Mouse (Mus musculus) liver, embryonic 12.5 days (tissue): ENCODE data around the gene Vwa3a. TPM values are rescaled to one million over a fixed set of nuclear protein-coding genes. Genes with fewer than 3 reads are reported as not detected.

Source experiments
- ATAC-seq: fragments of 200-750 bp; cut with Nextera tagmentation; 2 replicates; pipeline ENCODE4 v1.8.0; 2017; ENCODE audit warnings: moderate number of reproducible peaks, mild to moderate bottlenecking, moderate library complexity
- H3K27ac ChIP-seq: fragments of 300-500 bp; sonication (generic); 2 replicates; pipeline ENCODE4 v1.5.1; 2016; ENCODE audit warnings: mild to moderate bottlenecking
- H3K27me3 ChIP-seq: fragments of 300-500 bp; sonication (generic); replicated peaks from 2 replicates; pipeline ENCODE4 v1.6.1; 2016; ENCODE audit warnings: mild to moderate bottlenecking, moderate library complexity
- H3K36me3 ChIP-seq: fragments of 300-500 bp; sonication (generic); 2 replicates; pipeline ENCODE4 v1.6.1; 2016; ENCODE audit warnings: mild to moderate bottlenecking, moderate library complexity
- H3K4me1 ChIP-seq: fragments of 300-500 bp; sonication (generic); 2 replicates; pipeline ENCODE4 v1.6.1; 2016
- H3K4me2 ChIP-seq: fragments of 300-500 bp; sonication (generic); 2 replicates; pipeline ENCODE4 v1.6.1; 2016; ENCODE audit warnings: mild to moderate bottlenecking, moderate library complexity
- H3K4me3 ChIP-seq: fragments of 300-500 bp; sonication (generic); 2 replicates; pipeline ENCODE4 v1.5.1; 2016; ENCODE audit warnings: mild to moderate bottlenecking, moderate library complexity
- H3K9ac ChIP-seq: fragments of 300-500 bp; sonication (generic); 2 replicates; pipeline ENCODE4 v1.6.1; 2016; ENCODE audit warnings: mild to moderate bottlenecking, moderate library complexity
- H3K9me3 ChIP-seq: fragments of 300-500 bp; sonication (generic); replicated peaks from 2 replicates; pipeline ENCODE4 v1.6.1; 2016; ENCODE audit warnings: mild to moderate bottlenecking, moderate library complexity
- WGBS: fragments of 180-500 bp; shearing (Covaris S2); methylation state at CpG from one replicate; pipeline ENCODE4 v1.1.7; 2016; ENCODE audit not compliant: insufficient replicate concordance; 5-methylcytosine and 5-hydroxymethylcytosine counted together
- polyA plus RNA-seq: library from polyadenylated mRNA; unstranded; fragments of >200 nt; fragmentation: Nextera tagmentation; extraction: Ambion mirVana; gene quantifications from 2 replicates; pipeline ENCODE4 v1.2.1, GENCODE M21; 2016

Vwa3a gene
- polyA plus RNA-seq, 1 experiment from 2014 or later = not detected

DNA sequence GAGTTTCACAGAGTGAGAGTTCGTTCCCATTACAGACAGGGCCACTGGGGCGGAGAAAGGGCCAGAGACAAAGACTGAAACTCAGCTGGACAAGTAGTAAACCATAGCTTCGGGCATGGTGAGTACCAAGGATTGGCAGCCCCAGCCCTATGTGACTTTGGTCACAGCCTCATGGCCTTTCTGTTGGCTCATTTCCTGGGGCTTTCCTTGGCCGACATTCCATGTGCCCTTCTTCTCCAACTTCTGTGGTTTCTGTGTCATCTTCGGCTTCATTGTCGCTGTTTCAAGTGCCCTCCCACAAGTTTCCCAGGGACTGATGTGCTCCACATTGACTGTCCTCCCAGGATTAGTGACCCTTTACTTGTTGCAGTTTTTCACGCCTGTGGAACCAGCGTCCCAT, 17.7 kb upstream of the Vwa3a start:
- no peak for ATAC-seq
- Histone ChIP-seq H3K9ac (no peak overlapping the region), H3K27ac (no peak overlapping the region), H3K9me3 (no peaks in the 10 kb centered on the region), H3K4me1 (peaks cover 9% of the 10 kb centered on the region; the same call in 1 of the 2 replicates), H3K4me2 (no peak overlapping the region), H3K4me3 (no peak overlapping the region), H3K27me3 (no peaks in the 10 kb centered on the region), H3K36me3 (peaks cover 14% of the 10 kb centered on the region; the same call in 1 of the 2 replicates)
- 84% methylated on average over 8 of the region's 8 CpGs for WGBS

DNA sequence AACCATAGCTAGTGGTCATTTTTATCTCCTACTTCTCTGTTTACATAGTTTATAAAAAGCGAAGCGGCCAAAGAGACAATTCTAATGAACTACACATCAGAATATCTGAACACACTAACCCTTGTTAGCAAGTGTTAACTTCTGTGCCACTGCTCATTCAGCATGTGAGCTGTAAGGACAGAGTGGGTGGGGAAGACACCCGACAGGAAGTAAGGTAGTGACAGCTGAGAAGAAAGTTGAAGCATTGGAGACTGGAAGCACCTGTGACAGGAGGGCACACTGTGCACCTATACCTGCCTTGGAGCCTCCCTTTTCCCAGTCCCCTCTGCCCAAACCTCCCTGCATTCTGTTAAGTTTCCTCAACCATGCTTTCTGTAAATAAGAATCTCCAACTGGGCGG, 17.1 kb upstream of the Vwa3a start:
- no peak overlapping the region for H3K27ac ChIP-seq

GRCm38 (mm10) chr7:120722839-120723278, 16.3 kb upstream of the Vwa3a start:
- peaks cover 9% of the 10 kb centered on the region; the same call in 1 of the 2 replicates for H3K4me1 ChIP-seq
- H3K9me3 ChIP-seq = no peaks in the 10 kb centered on the region
- no peaks in the 10 kb centered on the region for H3K27me3 ChIP-seq
- no peak overlapping the region for H3K4me3 ChIP-seq
- peaks cover 17% of the 10 kb centered on the region for H3K36me3 ChIP-seq
- H3K27ac ChIP-seq = no peak overlapping the region
- 83% methylated on average over 8 of the region's 8 CpGs for WGBS
- no peak overlapping the region for H3K9ac ChIP-seq
- H3K4me2 ChIP-seq = no peak overlapping the region
- ATAC-seq = no peak

More for the DNA sequence above, 17.1 kb upstream of the Vwa3a start:
- Histone ChIP-seq H3K4me3 (no peak overlapping the region), H3K9ac (no peak overlapping the region), H3K27me3 (no peaks in the 10 kb centered on the region), H3K4me2 (no peak overlapping the region), H3K36me3 (peaks cover 15% of the 10 kb centered on the region; the same call in 1 of the 2 replicates), H3K4me1 (peaks cover 9% of the 10 kb centered on the region; the same call in 1 of the 2 replicates), H3K9me3 (no peaks in the 10 kb centered on the region)
- no peak for ATAC-seq
- 80% methylated on average over 4 of the region's 4 CpGs for WGBS

DNA sequence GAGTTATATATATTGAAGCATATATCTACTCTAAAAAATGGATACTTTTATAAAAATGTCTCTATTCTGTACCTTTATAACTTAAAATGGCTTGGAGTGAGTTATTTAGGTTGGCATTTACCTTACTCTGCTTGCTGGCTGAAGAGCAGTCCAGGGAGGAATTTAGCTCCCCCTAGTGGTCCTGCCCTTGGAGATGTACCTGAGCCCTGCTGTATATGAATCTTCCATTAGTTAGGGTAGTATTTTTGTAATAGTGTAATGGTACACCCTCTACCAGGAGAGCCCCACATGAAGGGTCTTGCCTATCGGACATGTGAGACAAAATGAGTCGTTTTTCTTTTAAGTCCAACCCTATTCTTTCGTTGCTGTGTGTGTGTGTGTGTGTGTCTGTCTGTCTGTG, 11.5 kb upstream of the Vwa3a start:
- no peak overlapping the region for H3K4me3 ChIP-seq
- WGBS = 79% methylated on average over 3 of the region's 3 CpGs
- no peak overlapping the region for H3K4me2 ChIP-seq
- H3K4me1 ChIP-seq = peaks cover 30% of the 10 kb centered on the region
- no peak overlapping the region for H3K27ac ChIP-seq
- no peak overlapping the region for H3K9ac ChIP-seq
- no peaks in the 10 kb centered on the region for H3K27me3 ChIP-seq
- peaks cover 26% of the 10 kb centered on the region for H3K36me3 ChIP-seq
- H3K9me3 ChIP-seq = no peaks in the 10 kb centered on the region
- ATAC-seq = 0 out of 2 replicates have a peak, but pooled peaks have one; percentile 51

DNA sequence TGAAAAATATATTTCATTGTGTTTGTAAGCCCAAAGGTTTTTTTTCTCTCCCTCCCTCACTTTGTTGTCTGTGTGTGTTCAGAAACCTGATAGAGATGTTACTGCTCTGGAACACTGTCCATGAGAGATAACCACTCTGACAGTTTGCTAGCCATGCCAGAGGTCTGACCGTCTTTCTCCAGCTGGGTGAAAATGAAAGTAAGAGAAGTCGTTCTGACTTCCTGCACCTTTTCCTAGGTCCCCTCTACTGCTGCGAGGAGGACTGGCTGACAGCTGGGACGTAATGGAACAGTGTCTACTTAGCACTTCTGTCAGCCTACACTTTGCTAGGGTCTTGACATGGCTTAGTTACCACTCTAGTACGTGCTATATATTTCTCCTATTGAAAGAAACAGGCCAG, 9.5 kb upstream of the Vwa3a start:
- Histone ChIP-seq H3K9me3 (no peaks in the 10 kb centered on the region), H3K36me3 (peaks cover 30% of the 10 kb centered on the region), H3K4me3 (peak overlapping the region; percentile 44), H3K4me2 (peak overlapping the region; percentile 74), H3K4me1 (peaks cover 27% of the 10 kb centered on the region), H3K9ac (peak overlapping the region; percentile 58), H3K27me3 (no peaks in the 10 kb centered on the region), H3K27ac (peak overlapping the region; percentile 85)
- peak; percentile 92 for ATAC-seq
- WGBS = 36% methylated on average over 5 of the region's 5 CpGs

DNA sequence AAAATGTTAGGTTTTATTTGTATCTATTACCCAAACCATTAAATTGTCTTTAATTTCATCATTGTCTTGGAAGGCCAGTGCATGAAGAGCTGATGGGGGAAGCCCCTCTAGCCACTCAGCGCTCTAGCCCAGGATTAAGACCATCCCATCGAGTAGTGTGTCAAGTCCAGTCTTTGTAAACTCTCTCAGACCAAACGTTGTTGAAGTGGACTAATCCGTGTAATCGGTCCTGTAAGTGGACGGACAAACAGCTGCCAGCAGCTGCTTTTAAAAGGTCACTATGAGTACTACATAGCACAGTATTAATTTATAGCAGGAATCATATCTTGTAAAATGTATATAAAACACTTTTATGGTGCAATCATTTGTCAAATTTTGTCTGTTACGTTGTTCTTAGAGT, 6.2 kb upstream of the Vwa3a start:
- no peak overlapping the region for H3K4me2 ChIP-seq
- peaks cover 22% of the 10 kb centered on the region for H3K36me3 ChIP-seq
- H3K27ac ChIP-seq = no peak overlapping the region
- H3K9ac ChIP-seq = no peak overlapping the region
- 83% methylated on average over 7 of the region's 7 CpGs for WGBS
- no peak for ATAC-seq
- no peak overlapping the region for H3K4me3 ChIP-seq
- H3K27me3 ChIP-seq = no peaks in the 10 kb centered on the region
- H3K4me1 ChIP-seq = peaks cover 21% of the 10 kb centered on the region
- no peaks in the 10 kb centered on the region for H3K9me3 ChIP-seq

DNA sequence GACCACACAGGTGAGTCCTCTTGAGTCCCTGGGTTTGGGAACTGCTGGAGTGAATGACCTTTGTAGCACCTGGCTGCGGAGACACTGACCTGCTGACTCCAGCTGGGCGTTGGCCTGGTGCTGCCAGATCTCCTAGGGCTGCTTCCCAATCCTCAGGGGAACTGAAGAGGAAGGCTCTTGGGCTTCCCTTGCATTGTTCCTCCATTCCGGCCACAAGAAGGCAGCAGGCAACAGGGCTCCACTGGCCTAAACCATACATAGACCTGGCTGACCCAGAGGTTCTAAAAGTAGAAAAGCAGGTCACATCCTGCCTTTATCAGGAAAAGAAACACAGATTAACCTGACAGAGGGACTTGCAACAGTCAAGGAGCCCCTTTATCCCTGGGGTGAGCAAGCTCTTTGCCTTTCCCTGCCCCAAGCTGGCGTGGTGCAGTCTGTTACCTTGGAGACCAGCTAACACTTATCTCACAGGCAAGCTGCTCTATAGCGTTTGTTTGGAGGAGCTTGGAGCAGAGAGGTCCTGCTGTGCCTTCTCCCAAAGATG, 512 bp downstream of the Vwa3a start:
- Histone ChIP-seq H3K4me1 (no peaks in the 10 kb centered on the region), H3K27me3 (peaks cover 20% of the 10 kb centered on the region), H3K9ac (no peak overlapping the region), H3K4me3 (no peak overlapping the region), H3K4me2 (no peak overlapping the region), H3K27ac (no peak overlapping the region), H3K9me3 (no peaks in the 10 kb centered on the region), H3K36me3 (peaks cover 2% of the 10 kb centered on the region; the same call in 1 of the 2 replicates)
- no peak for ATAC-seq
- WGBS = 19% methylated on average over 5 of the region's 5 CpGs

DNA sequence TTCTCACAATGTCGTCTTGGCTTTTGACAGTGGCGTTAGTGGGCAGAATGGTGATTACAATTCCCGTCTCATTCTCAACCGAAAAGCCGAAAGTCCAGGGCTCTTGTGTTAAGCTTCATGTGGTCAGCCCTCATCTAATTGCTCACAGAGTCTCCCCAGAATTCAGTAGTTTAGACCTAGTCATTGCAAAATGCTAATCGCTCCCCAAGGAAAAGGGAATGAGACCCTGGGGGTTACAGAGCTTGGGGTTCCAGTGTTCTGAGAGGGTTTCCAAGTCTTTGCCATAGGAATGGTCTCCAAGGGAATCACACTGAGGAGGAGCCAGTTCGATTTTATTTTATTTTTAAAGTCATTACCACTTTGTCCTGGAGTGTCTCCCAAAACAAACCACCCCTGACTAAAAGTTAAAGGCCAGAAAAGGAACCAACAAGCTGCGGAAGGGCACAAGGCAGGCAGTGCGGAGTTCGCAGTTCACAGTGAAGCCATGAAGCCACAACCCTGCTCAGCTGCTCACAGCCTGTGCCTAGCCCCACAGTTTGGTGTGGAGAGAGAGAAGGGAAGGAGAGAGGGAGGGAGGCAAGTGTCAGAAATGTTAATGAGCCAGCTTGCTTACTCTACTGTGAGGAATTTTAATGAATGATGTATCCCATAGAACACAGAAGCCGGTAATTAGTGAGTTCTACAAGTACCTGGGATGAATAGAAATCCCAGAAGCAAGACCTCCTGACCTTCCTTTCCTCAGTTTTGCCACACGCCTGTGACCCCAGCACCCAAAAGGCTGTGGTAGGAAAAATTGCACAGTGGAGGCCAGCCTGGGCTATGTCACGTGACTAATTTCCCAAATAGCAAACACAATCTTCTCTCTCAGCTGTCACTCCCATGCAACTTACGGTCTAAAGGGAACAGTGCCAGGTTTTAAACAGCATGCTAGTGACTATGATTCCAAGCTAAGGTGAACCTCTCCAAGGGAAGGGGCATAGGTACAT, 4.5 kb downstream of the Vwa3a start:
- Histone ChIP-seq H3K9me3 (no peaks in the 10 kb centered on the region), H3K27ac (no peak overlapping the region), H3K36me3 (no peaks in the 10 kb centered on the region), H3K9ac (no peak overlapping the region), H3K27me3 (peaks cover 33% of the 10 kb centered on the region), H3K4me3 (no peak overlapping the region), H3K4me1 (no peaks in the 10 kb centered on the region), H3K4me2 (no peak overlapping the region)
- WGBS = 63% methylated on average over 14 of the region's 14 CpGs
- ATAC-seq = no peak

- Histone ChIP-seq H3K4me3 (no peak overlapping the region), H3K9ac (no peak overlapping the region), H3K9me3 (no peaks in the 10 kb centered on the region), H3K36me3 (no peaks in the 10 kb centered on the region), H3K4me1 (no peaks in the 10 kb centered on the region), H3K27ac (no peak overlapping the region), H3K27me3 (peaks cover 36% of the 10 kb centered on the region), H3K4me2 (no peak overlapping the region)
- ATAC-seq = no peak
- WGBS = 67% methylated on average over 6 of the region's 6 CpGs
These were observed 5.5 kb downstream of the Vwa3a start for GRCm38 (mm10) chr7:120744606-120745005.

DNA sequence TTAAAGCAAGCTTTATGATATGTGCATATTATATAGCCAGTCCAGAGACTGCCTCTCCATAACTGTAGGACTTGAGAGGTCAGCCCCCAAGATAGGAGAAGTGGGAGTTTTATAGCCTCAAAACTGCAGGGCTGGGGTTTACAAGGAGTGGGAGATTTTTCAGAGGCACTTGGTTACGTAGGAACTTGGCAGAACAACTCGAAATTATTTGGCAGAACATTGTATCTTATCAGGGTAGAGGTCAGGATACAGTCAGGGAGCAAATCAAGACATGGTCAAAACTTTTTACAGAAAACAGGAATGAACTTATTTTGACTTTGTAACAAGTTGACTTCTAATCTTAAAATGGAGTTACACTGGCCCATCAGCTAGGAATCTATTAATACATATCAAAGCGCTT, 6.9 kb downstream of the Vwa3a start:
- peaks cover 40% of the 10 kb centered on the region for H3K27me3 ChIP-seq
- H3K27ac ChIP-seq = no peak overlapping the region
- ATAC-seq = no peak
- no peaks in the 10 kb centered on the region for H3K36me3 ChIP-seq
- H3K9ac ChIP-seq = no peak overlapping the region
- 49% methylated on average over 3 of the region's 3 CpGs for WGBS
- H3K9me3 ChIP-seq = no peaks in the 10 kb centered on the region
- no peak overlapping the region for H3K4me2 ChIP-seq
- H3K4me3 ChIP-seq = no peak overlapping the region
- no peaks in the 10 kb centered on the region for H3K4me1 ChIP-seq

- WGBS = 70% methylated on average over 5 of the region's 5 CpGs
- Histone ChIP-seq H3K4me3 (no peak overlapping the region), H3K4me2 (no peak overlapping the region), H3K9me3 (no peaks in the 10 kb centered on the region), H3K27me3 (peaks cover 40% of the 10 kb centered on the region), H3K27ac (no peak overlapping the region), H3K9ac (no peak overlapping the region), H3K4me1 (no peaks in the 10 kb centered on the region), H3K36me3 (no peaks in the 10 kb centered on the region)
- ATAC-seq = no peak
These were observed 7.7 kb downstream of the Vwa3a start for GRCm38 (mm10) chr7:120746821-120747220.

GRCm38 (mm10) chr7:120748478-120748877, 9.4 kb downstream of the Vwa3a start:
- Histone ChIP-seq H3K36me3 (no peaks in the 10 kb centered on the region), H3K4me3 (no peak overlapping the region), H3K4me1 (no peaks in the 10 kb centered on the region), H3K4me2 (no peak overlapping the region), H3K27ac (no peak overlapping the region), H3K9ac (no peak overlapping the region), H3K27me3 (peaks cover 31% of the 10 kb centered on the region), H3K9me3 (no peaks in the 10 kb centered on the region)
- ATAC-seq = no peak
